Mouse (Mus musculus) granulocyte monocyte progenitor cell, adult 5-6 weeks (primary cell): ENCODE measurements around the gene Ctse. TPM values are rescaled to one million over a fixed set of nuclear protein-coding genes. Genes with fewer than 3 reads are reported as not detected.

Experiments
- ATAC-seq: replicated peaks from 2 replicates; pipeline ENCODE4 v1.8.0; 2016; ENCODE audit warnings: mild to moderate bottlenecking, moderate TSS enrichment, inconsistent platforms; ENCODE audit not compliant: poor library complexity, severe bottlenecking
- total RNA-seq, 2 experiments: library from RNA; stranded (forward) in 1 of 2; stranded (reverse) in 1 of 2; fragments of 200-712, 200-1000 nt in 1 of 2; fragments of >200 nt in 1 of 2; fragmentation: Nextera tagmentation in 1 of 2; gene quantifications; 2 replicates each; pipeline ENCODE4 v1.2.3; 2014 to 2017

Gene Ctse
- total RNA-seq, 2 experiments from 2014 or later, result 2.9 to 7.5 TPM

- no peak for ATAC-seq
These were observed 58.2 kb downstream of the Ctse start for GRCm38 (mm10) chr1:131696325-131696724.

- no peak for ATAC-seq
These were observed 60.7 kb downstream of the Ctse start for GRCm38 (mm10) chr1:131698770-131699169.

- ATAC-seq, result no peak
These were observed 61.5 kb downstream of the Ctse start for GRCm38 (mm10) chr1:131699642-131700041.

GRCm38 (mm10) chr1:131700447-131700846 is 62.3 kb downstream of the Ctse start:
- ATAC-seq, result peak; percentile 77

GRCm38 (mm10) chr1:131701391-131701790 is 63.3 kb downstream of the Ctse start:
- ATAC-seq, result no peak

GRCm38 (mm10) chr1:131702094-131702766 is 64.1 kb downstream of the Ctse start:
- ATAC-seq, result peak; percentile 65

- ATAC-seq, result peak; percentile 67
These were observed 65.4 kb downstream of the Ctse start for GRCm38 (mm10) chr1:131703482-131703881.

- ATAC-seq, result peak; percentile 54
These were observed 70.2 kb downstream of the Ctse start for GRCm38 (mm10) chr1:131708338-131708737.

- ATAC-seq, result no peak
These were observed 73.4 kb downstream of the Ctse start for GRCm38 (mm10) chr1:131711518-131711917.

- peak; percentile 50; the same call in 1 of the 2 replicates for ATAC-seq
These were observed 74.3 kb downstream of the Ctse start for GRCm38 (mm10) chr1:131712386-131712785.

GRCm38 (mm10) chr1:131714388-131715337 is 76.6 kb downstream of the Ctse start:
- ATAC-seq, result no peak

GRCm38 (mm10) chr1:131718952-131719694 is 81.0 kb downstream of the Ctse start:
- ATAC-seq, result no peak

GRCm38 (mm10) chr1:131721989-131722388 is 83.9 kb downstream of the Ctse start:
- ATAC-seq, result no peak

GRCm38 (mm10) chr1:131723549-131723948 is 85.4 kb downstream of the Ctse start:
- ATAC-seq, result no peak

Other genes with a start within 250 kb of the Ctse start
- 36.0 and 61.0 TPM in 2 replicates for gene Srgap2, start 111.0 kb upstream of the Ctse start, total RNA-seq (2014; fragmentation: Nextera tagmentation)
- gene Srgap2, start 111.0 kb upstream of the Ctse start, total RNA-seq (2017), result 14.3 and 16.5 TPM in 2 replicates
- 3.0 and 8.1 TPM in 2 replicates for gene Fam72a, start 110.4 kb upstream of the Ctse start, total RNA-seq (2014; fragmentation: Nextera tagmentation)
- gene Fam72a, start 110.4 kb upstream of the Ctse start, total RNA-seq (2017), result 5.0 and 5.7 TPM in 2 replicates
- gene Avpr1b, start 39.1 kb upstream of the Ctse start, total RNA-seq (2014; fragmentation: Nextera tagmentation), result not detected in 2 replicates
- not detected in 2 replicates for gene Avpr1b, start 39.1 kb upstream of the Ctse start, total RNA-seq (2017)
- 13.4 and 23.6 TPM in 2 replicates for gene Rab7b, start 50.4 kb downstream of the Ctse start, total RNA-seq (2014; fragmentation: Nextera tagmentation)
- gene Rab7b, start 50.4 kb downstream of the Ctse start, total RNA-seq (2017), result 28.4 and 32.8 TPM in 2 replicates
- not detected in 2 replicates for gene Slc26a9, start 105.7 kb downstream of the Ctse start, total RNA-seq (2014; fragmentation: Nextera tagmentation)
- 0.04 TPM in 1 of 2 replicates, not detected in the other for gene Slc26a9, start 105.7 kb downstream of the Ctse start, total RNA-seq (2017)
- gene Pm20d1, start 159.1 kb downstream of the Ctse start, total RNA-seq (2014; fragmentation: Nextera tagmentation), result 0.13 and 0.77 TPM in 2 replicates
- 0.05 and 0.13 TPM in 2 replicates for gene Pm20d1, start 159.1 kb downstream of the Ctse start, total RNA-seq (2017)
- 8.0 and 11.0 TPM in 2 replicates for gene Slc41a1, start 189.2 kb downstream of the Ctse start, total RNA-seq (2014; fragmentation: Nextera tagmentation)
- 3.1 and 7.4 TPM in 2 replicates for gene Slc41a1, start 189.2 kb downstream of the Ctse start, total RNA-seq (2017)
- 20.2 and 22.2 TPM in 2 replicates for gene Rab29, start 228.9 kb downstream of the Ctse start, total RNA-seq (2014; fragmentation: Nextera tagmentation)
- 22.9 and 26.2 TPM in 2 replicates for gene Rab29, start 228.9 kb downstream of the Ctse start, total RNA-seq (2017)